Mouse (Mus musculus): ENCODE data around the gene Cttnbp2nl. TPM values are rescaled to one million over a fixed set of nuclear protein-coding genes. Genes with fewer than 3 reads are reported as not detected.

The Cttnbp2nl gene
- polyA plus RNA-seq (2012; ENCODE audit: insufficient read depth, low replicate concordance) = 2.2 TPM in 1 of 2 replicates, not detected in the other

GRCm38 (mm10) chr3:105052937-105053697, at the start of gene Cttnbp2nl:
Cttnbp2nl (minus strand) TSS chr3:105053146.
- peak within 1 kb of the TSS; percentile 91 for H3K4me3 ChIP-seq (replicated peaks)
- H3K27me3 ChIP-seq (replicated peaks) = peaks cover 54% of the 10 kb centered on the region
- H3K36me3 ChIP-seq (replicated peaks; ENCODE audit: low read length) = no peaks in the 10 kb centered on the region
- TF ChIP-seq GATA1 (IDR thresholded peaks at IDR 0.05; ENCODE audit: borderline replicate concordance, low read length) (no peak), FLI1 (IDR thresholded peaks at IDR 0.05; ENCODE audit: low read length) (no peak)
- peaks cover 24% of the 10 kb centered on the region for H3K4me1 ChIP-seq
- H3K9me3 ChIP-seq = no peaks in the 10 kb centered on the region

GRCm38 (mm10) chr3:105100270-105100589, 47.3 kb upstream of the Cttnbp2nl start:
- Histone ChIP-seq H3K36me3 (replicated peaks; ENCODE audit: low read length) (no peaks in the 10 kb centered on the region), H3K4me1 (no peaks in the 10 kb centered on the region), H3K9me3 (no peaks in the 10 kb centered on the region), H3K4me3 (replicated peaks) (no peak overlapping the region), H3K27me3 (replicated peaks) (peaks cover 12% of the 10 kb centered on the region)
- no peak for TF ChIP-seq FLI1 (IDR thresholded peaks at IDR 0.05; ENCODE audit: low read length)
- no peak for TF ChIP-seq GATA1 (IDR thresholded peaks at IDR 0.05; ENCODE audit: borderline replicate concordance, low read length)

DNA sequence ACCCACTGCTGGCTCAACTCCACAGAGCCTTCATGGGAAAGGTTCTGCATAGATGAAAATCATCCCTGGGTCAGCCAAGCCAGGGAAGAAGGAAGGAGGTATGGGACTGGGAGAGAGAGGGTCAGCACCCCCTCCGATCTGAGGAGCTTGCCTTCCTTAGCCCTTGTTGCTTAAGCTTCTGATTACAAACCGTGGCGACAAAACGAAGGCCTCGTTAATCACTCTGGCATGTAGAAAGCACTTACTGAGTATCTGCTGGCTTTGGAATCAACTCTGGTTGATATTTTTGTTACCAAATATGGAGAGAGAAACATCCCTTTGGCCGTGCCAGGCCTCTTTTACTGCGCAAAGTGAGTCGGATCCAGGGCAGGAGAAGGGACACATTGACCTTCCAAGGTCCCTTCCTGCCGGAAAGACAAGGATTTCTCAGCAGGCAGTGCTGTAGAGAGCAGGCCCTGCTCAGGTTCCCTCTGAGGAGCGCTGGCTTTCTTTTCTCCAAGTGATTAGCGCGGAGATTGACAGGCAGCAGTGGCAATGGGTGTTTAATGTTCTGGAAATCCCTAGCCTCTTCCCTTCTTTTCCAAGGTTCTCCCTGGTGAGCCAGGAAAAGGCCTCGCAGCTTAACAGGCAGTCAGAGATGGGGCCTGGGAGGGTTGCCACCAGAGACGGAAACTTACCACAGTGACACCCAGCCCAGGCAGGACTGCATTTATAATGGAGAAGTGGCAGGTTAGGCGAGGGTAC, 46.8 kb upstream of the Cttnbp2nl start:
- Histone ChIP-seq H3K36me3 (replicated peaks; ENCODE audit: low read length) (no peaks in the 10 kb centered on the region), H3K27me3 (replicated peaks) (peaks cover 12% of the 10 kb centered on the region), H3K4me1 (no peaks in the 10 kb centered on the region), H3K9me3 (no peaks in the 10 kb centered on the region), H3K4me3 (replicated peaks) (no peak overlapping the region)
- TF ChIP-seq GATA1 (IDR thresholded peaks at IDR 0.05; ENCODE audit: borderline replicate concordance, low read length) (no peak), FLI1 (IDR thresholded peaks at IDR 0.05; ENCODE audit: low read length) (no peak)

DNA sequence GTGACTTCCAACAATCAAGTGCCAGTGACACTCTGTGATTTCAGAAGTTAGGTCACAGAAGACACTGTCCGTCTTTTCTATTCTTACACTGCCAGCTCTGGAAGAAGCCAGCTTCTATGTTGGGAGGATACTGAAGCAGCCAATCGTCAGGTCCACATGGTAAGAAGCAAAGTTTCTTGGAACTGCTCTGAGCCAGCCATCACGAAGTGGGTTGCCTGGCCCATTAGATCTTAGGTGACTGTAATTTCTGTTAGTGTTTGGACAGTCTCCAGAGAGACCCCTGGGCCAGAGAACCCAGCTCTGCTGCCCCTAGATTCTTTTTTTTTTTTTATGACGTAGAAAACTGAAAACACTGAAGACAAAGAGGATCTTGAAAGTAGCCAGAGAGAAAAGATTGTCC, 44.6 kb upstream of the Cttnbp2nl start:
- H3K9me3 ChIP-seq = no peaks in the 10 kb centered on the region
- H3K4me1 ChIP-seq = no peaks in the 10 kb centered on the region
- TF ChIP-seq GATA1 (IDR thresholded peaks at IDR 0.05; ENCODE audit: borderline replicate concordance, low read length) (no peak), FLI1 (IDR thresholded peaks at IDR 0.05; ENCODE audit: low read length) (no peak)
- H3K36me3 ChIP-seq (replicated peaks; ENCODE audit: low read length) = no peaks in the 10 kb centered on the region
- H3K4me3 ChIP-seq (replicated peaks) = no peak overlapping the region
- H3K27me3 ChIP-seq (replicated peaks) = peaks cover 14% of the 10 kb centered on the region

DNA sequence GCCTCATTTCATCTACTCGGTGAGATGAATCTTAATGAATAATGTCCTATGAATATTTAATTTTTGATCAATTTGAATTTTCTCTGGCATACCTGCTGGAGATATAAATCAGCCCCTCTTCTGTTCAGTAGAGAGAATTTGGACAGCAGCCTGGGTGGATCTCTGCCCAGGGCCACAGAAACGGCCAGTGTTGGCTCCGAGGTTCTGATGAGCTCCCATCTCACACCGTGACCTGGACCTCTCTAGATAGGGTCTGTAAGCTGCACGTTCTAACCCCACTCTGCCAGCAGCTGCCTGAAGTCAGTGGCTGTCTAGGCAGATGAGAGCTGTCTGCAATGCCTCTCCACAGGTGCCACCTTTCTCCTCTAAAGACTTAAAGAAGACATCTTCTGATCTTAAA, 42.1 kb upstream of the Cttnbp2nl start:
- no peak overlapping the region for H3K4me3 ChIP-seq (replicated peaks)
- H3K36me3 ChIP-seq (replicated peaks; ENCODE audit: low read length) = no peaks in the 10 kb centered on the region
- H3K9me3 ChIP-seq = no peaks in the 10 kb centered on the region
- no peak for TF ChIP-seq FLI1 (IDR thresholded peaks at IDR 0.05; ENCODE audit: low read length)
- no peak for TF ChIP-seq GATA1 (IDR thresholded peaks at IDR 0.05; ENCODE audit: borderline replicate concordance, low read length)
- peaks cover 18% of the 10 kb centered on the region for H3K27me3 ChIP-seq (replicated peaks)
- H3K4me1 ChIP-seq = no peaks in the 10 kb centered on the region

DNA sequence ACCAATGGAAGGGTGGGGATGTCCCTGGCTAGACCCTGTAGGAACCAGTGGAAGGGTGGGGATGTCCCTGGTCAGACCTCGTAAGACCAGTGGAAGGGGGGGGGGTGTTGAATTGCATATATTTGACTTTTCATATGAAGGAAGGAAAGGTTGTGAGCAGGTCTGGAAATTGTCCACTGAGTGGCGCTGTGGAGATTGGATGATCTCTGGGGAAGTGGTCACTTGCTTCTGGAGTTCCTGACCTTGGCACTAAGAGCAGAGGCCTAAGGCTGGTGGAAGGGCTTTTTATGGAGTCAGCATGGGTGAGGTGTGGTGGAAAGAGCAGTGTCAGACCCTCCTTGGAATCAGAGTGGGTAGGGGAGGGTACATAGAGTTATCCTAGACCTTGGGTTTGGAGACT, 41.5 kb upstream of the Cttnbp2nl start:
- Histone ChIP-seq H3K4me1 (no peaks in the 10 kb centered on the region), H3K27me3 (replicated peaks) (peaks cover 17% of the 10 kb centered on the region), H3K9me3 (no peaks in the 10 kb centered on the region), H3K4me3 (replicated peaks) (no peak overlapping the region), H3K36me3 (replicated peaks; ENCODE audit: low read length) (no peaks in the 10 kb centered on the region)
- no peak for TF ChIP-seq FLI1 (IDR thresholded peaks at IDR 0.05; ENCODE audit: low read length)
- no peak for TF ChIP-seq GATA1 (IDR thresholded peaks at IDR 0.05; ENCODE audit: borderline replicate concordance, low read length)

- H3K4me1 ChIP-seq = no peaks in the 10 kb centered on the region
- TF ChIP-seq FLI1 (IDR thresholded peaks at IDR 0.05; ENCODE audit: low read length) (no peak), GATA1 (IDR thresholded peaks at IDR 0.05; ENCODE audit: borderline replicate concordance, low read length) (no peak)
- no peaks in the 10 kb centered on the region for H3K36me3 ChIP-seq (replicated peaks; ENCODE audit: low read length)
- H3K27me3 ChIP-seq (replicated peaks) = peaks cover 21% of the 10 kb centered on the region
- H3K9me3 ChIP-seq = no peaks in the 10 kb centered on the region
- no peak overlapping the region for H3K4me3 ChIP-seq (replicated peaks)
Measured at GRCm38 (mm10) chr3:105092721-105093505, 40.0 kb upstream of the Cttnbp2nl start.

- H3K9me3 ChIP-seq = no peaks in the 10 kb centered on the region
Measured at GRCm38 (mm10) chr3:105090981-105091380, 38.0 kb upstream of the Cttnbp2nl start.

DNA sequence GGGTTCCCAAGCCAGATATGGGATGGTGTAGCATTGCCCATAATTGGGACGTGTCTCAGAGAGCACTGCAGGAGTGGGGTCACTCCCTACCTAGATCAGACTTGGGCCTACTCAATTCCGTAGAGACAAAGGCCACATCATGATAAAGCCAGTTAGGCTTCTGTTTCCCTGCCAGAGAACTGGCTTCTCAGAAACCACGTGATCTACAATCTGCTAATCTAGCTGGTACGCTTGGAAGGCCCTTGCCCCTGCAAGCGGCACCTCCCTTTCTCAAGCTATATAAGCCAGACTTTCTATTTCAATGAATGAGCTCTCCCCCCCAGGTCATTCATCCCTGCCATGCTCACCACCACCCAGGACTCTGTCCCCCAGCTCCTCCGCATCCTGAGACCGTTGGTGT, 37.2 kb upstream of the Cttnbp2nl start:
- Histone ChIP-seq H3K4me1 (0 out of 2 replicates have a peak, but pooled peaks cover 4% of the 10 kb centered on the region), H3K9me3 (no peaks in the 10 kb centered on the region), H3K4me3 (replicated peaks) (no peak overlapping the region), H3K27me3 (replicated peaks) (peaks cover 16% of the 10 kb centered on the region), H3K36me3 (replicated peaks; ENCODE audit: low read length) (no peaks in the 10 kb centered on the region)
- TF ChIP-seq GATA1 (IDR thresholded peaks at IDR 0.05; ENCODE audit: borderline replicate concordance, low read length) (no peak), FLI1 (IDR thresholded peaks at IDR 0.05; ENCODE audit: low read length) (no peak)

More at GRCm38 (mm10) chr3:105090981-105091380, 38.0 kb upstream of the Cttnbp2nl start:
- H3K27me3 ChIP-seq (replicated peaks) = peaks cover 17% of the 10 kb centered on the region
- H3K36me3 ChIP-seq (replicated peaks; ENCODE audit: low read length) = no peaks in the 10 kb centered on the region
- TF ChIP-seq FLI1 (IDR thresholded peaks at IDR 0.05; ENCODE audit: low read length) = no peak
- no peak for TF ChIP-seq GATA1 (IDR thresholded peaks at IDR 0.05; ENCODE audit: borderline replicate concordance, low read length)
- 0 out of 2 replicates have a peak, but pooled peaks cover 4% of the 10 kb centered on the region for H3K4me1 ChIP-seq
- H3K4me3 ChIP-seq (replicated peaks) = no peak overlapping the region
